17 mouse cellular contexts compared by ENCODE assay signal in genomic region chr9:20712934-20713477, GRCm38 (mm10). TPM values are rescaled to one million over a fixed set of nuclear protein-coding genes. Genes with fewer than 3 reads are reported as not detected.
DNase-seq lines count a peak whose midpoint lies in the region; ATAC-seq lines count a peak whose summit lies in the region.
"Had no signal": no experiment of that assay in that cellular context is flagged by ENCODE, and none has a peak within 500 bp of the region (broad histone marks: within the 10 kb centered on the region; RNA-seq: fewer than 3 reads in every experiment).

No protein-coding gene starts in this region.

- DNase-seq in cerebellum, postnatal 14 days: peak; percentile 61
- DNase-seq in cerebellum, adult 18-20 months: no peak
- DNase-seq in forebrain, embryonic 11.5 days (ENCODE audit: low spot score): no peak
- no peak for DNase-seq in spleen, postnatal 4 days (ENCODE audit: low spot score in 2 of 2)
- no peak for DNase-seq in gastrocnemius, postnatal 4 days (ENCODE audit: low spot score in 2 of 2)
- DNase-seq: cerebellum, adult 9-11 months; heart, adult 11 months; lung, postnatal 36 days; spleen, adult 18-20 months had no signal

- no peak overlapping the region for H3K4me3 ChIP-seq in forebrain, embryonic 11.5 days (ENCODE audit: low read depth, low read length)
- H3K4me3 ChIP-seq in hindbrain, embryonic 13.5 days: no peak overlapping the region
- H3K4me3 ChIP-seq in midbrain, embryonic 15.5 days: no peak overlapping the region
- H3K4me3 ChIP-seq: embryonic facial prominence, embryonic 13.5 days; heart, embryonic 15.5 days; limb, embryonic 12.5 days; liver, embryonic 15.5 days had no signal

- WGBS in forebrain, embryonic 11.5 days: 62% methylated on average over 5 of the region's 5 CpGs
- 49% methylated on average over 5 of the region's 5 CpGs for WGBS in hindbrain, embryonic 13.5 days
- 49% methylated on average over 5 of the region's 5 CpGs for WGBS in midbrain, embryonic 15.5 days

- H3K27ac ChIP-seq in forebrain, embryonic 11.5 days (ENCODE audit: low read depth, low read length): 0 out of 2 replicates have a peak overlapping the region, but pooled peaks have one; percentile 2
- peak overlapping the region; percentile 86 for H3K27ac ChIP-seq in hindbrain, embryonic 13.5 days
- peak overlapping the region; percentile 68 for H3K27ac ChIP-seq in midbrain, embryonic 15.5 days
- H3K27ac ChIP-seq: embryonic facial prominence, embryonic 13.5 days; heart, embryonic 15.5 days; limb, embryonic 12.5 days; liver, embryonic 15.5 days had no signal

- no peak overlapping the region for H3K4me2 ChIP-seq in forebrain, embryonic 11.5 days (ENCODE audit: low read depth, low read length, severe bottlenecking)
- H3K4me2 ChIP-seq in hindbrain, embryonic 13.5 days: peak overlapping the region; percentile 18
- no peak overlapping the region for H3K4me2 ChIP-seq in midbrain, embryonic 15.5 days
- H3K4me2 ChIP-seq: embryonic facial prominence, embryonic 13.5 days; heart, embryonic 15.5 days; limb, embryonic 12.5 days; liver, embryonic 15.5 days had no signal

- no peaks in the 10 kb centered on the region for H3K9me3 ChIP-seq in forebrain, embryonic 11.5 days (ENCODE audit: control insufficient read depth, low read length)
- no peaks in the 10 kb centered on the region for H3K9me3 ChIP-seq in hindbrain, embryonic 13.5 days
- no peaks in the 10 kb centered on the region for H3K9me3 ChIP-seq in midbrain, embryonic 15.5 days
- H3K9me3 ChIP-seq: embryonic facial prominence, embryonic 13.5 days; heart, embryonic 15.5 days; liver, embryonic 15.5 days had no signal

- no peaks in the 10 kb centered on the region for H3K36me3 ChIP-seq in forebrain, embryonic 11.5 days (ENCODE audit: control insufficient read depth, insufficient read depth, low read length)
- peaks cover 13% of the 10 kb centered on the region for H3K36me3 ChIP-seq in hindbrain, embryonic 13.5 days
- no peaks in the 10 kb centered on the region for H3K36me3 ChIP-seq in midbrain, embryonic 15.5 days (replicated peaks)
- H3K36me3 ChIP-seq: embryonic facial prominence, embryonic 13.5 days; heart, embryonic 15.5 days; limb, embryonic 12.5 days; liver, embryonic 15.5 days had no signal

- no peak overlapping the region for H3K9ac ChIP-seq in forebrain, embryonic 11.5 days (ENCODE audit: low read length)
- peak overlapping the region; percentile 14; the same call in 1 of the 2 replicates for H3K9ac ChIP-seq in hindbrain, embryonic 13.5 days
- no peak overlapping the region for H3K9ac ChIP-seq in midbrain, embryonic 15.5 days
- H3K9ac ChIP-seq: embryonic facial prominence, embryonic 13.5 days; heart, embryonic 15.5 days; limb, embryonic 12.5 days; liver, embryonic 15.5 days had no signal

- H3K4me1 ChIP-seq in forebrain, embryonic 11.5 days (replicated peaks; ENCODE audit: control insufficient read depth, insufficient read depth, low read length): no peaks in the 10 kb centered on the region; the same call in 1 of the 2 replicates
- H3K4me1 ChIP-seq in hindbrain, embryonic 13.5 days (replicated peaks): peaks cover 22% of the 10 kb centered on the region
- peaks cover 13% of the 10 kb centered on the region for H3K4me1 ChIP-seq in midbrain, embryonic 15.5 days
- H3K4me1 ChIP-seq: embryonic facial prominence, embryonic 13.5 days; heart, embryonic 15.5 days; limb, embryonic 12.5 days; liver, embryonic 15.5 days had no signal

- H3K27me3 ChIP-seq in forebrain, embryonic 11.5 days (ENCODE audit: control insufficient read depth, insufficient read depth, low read length): no peaks in the 10 kb centered on the region
- no peaks in the 10 kb centered on the region for H3K27me3 ChIP-seq in hindbrain, embryonic 13.5 days
- no peaks in the 10 kb centered on the region for H3K27me3 ChIP-seq in midbrain, embryonic 15.5 days (replicated peaks)
- H3K27me3 ChIP-seq: embryonic facial prominence, embryonic 13.5 days; heart, embryonic 15.5 days; liver, embryonic 15.5 days; Patski had no signal

- ATAC-seq in forebrain, embryonic 11.5 days (replicated peaks; ENCODE audit: low FRiP score): 0 out of 2 replicates have a peak, but pooled peaks have one; percentile 28
- ATAC-seq in hindbrain, embryonic 13.5 days (ENCODE audit: low FRiP score): peak; percentile 69
- peak; percentile 49; the same call in 1 of the 2 replicates for ATAC-seq in midbrain, embryonic 15.5 days (replicated peaks)
- ATAC-seq in activated CD4-positive, CD25-positive, alpha-beta regulatory T cell, adult 4 months: no peak
- ATAC-seq: Patski had no signal

RNA-seq across cellular contexts. Expression of gene Olfm2, which starts 33.1 kb away (rescaled TPM):
- polyA plus RNA-seq in forebrain, embryonic 11.5 days (2014; fragmentation: Nextera tagmentation; extraction: Ambion mirVana): 15.4 and 19.8 TPM in 2 replicates
- polyA plus RNA-seq in hindbrain, embryonic 13.5 days (2015; fragmentation: Nextera tagmentation; extraction: Ambion mirVana): 133 and 145 TPM in 2 replicates
- polyA plus RNA-seq in midbrain, embryonic 15.5 days (2015; fragmentation: Nextera tagmentation; extraction: Ambion mirVana): 209 and 213 TPM in 2 replicates
- under 1 TPM; 0.74 to 0.98 TPM for total RNA-seq in gastrocnemius, postnatal 4 days (2021)
- polyA plus RNA-seq in activated CD4-positive, CD25-positive, alpha-beta regulatory T cell, adult 4 months (2017; shearing (Covaris generic)): under 1 TPM in 1 of 2 experiments, not detected in 1; 0.25 TPM

Comparison
In these comparisons a context has a peak if more than half of its experiments do, and no peak if none do; other contexts are left out.
1. DNase-seq: peak in cerebellum, postnatal 14 days (2 of 2); none in cerebellum, adult 18-20 months (0 of 2), forebrain, embryonic 11.5 days (single experiment), spleen, postnatal 4 days (0 of 2) and gastrocnemius, postnatal 4 days (0 of 2).
2. H3K27ac ChIP-seq: peak in every context shown above with its lines; median percentile 86 in hindbrain, embryonic 13.5 days; 68 in midbrain, embryonic 15.5 days; 2 in forebrain, embryonic 11.5 days.
3. RNA of gene Olfm2, which starts 33.1 kb away (polyA plus RNA-seq): 209 to 213 TPM in midbrain, embryonic 15.5 days, 133 to 145 TPM in hindbrain, embryonic 13.5 days and 15.4 to 19.8 TPM in forebrain, embryonic 11.5 days; 0.25 TPM in activated CD4-positive, CD25-positive, alpha-beta regulatory T cell, adult 4 months; every median in the first group is over 10 times any median in the second.